Mouse (Mus musculus): ENCODE measurements around the gene Pla2g1b. TPM values are rescaled to one million over a fixed set of nuclear protein-coding genes. Genes with fewer than 3 reads are reported as not detected.

Gene Pla2g1b
- polyA plus RNA-seq, 1 experiment from 2014 or later: 0.78 TPM

GRCm38 (mm10) chr5:115473191-115473590, 7.1 kb downstream of the Pla2g1b start:
- H3K27me3 ChIP-seq (replicated peaks; ENCODE audit: control insufficient read depth, insufficient read depth, low read length): no peaks in the 10 kb centered on the region
- H3K27ac ChIP-seq (ENCODE audit: low read depth, low read length): no peak overlapping the region
- WGBS: 71% methylated on average over 10 of the region's 10 CpGs
- no peak overlapping the region for H3K9ac ChIP-seq (ENCODE audit: low read depth, low read length)
- no peak overlapping the region for H3K4me3 ChIP-seq (ENCODE audit: low read depth, low read length)
- no peak overlapping the region for H3K4me2 ChIP-seq (replicated peaks; ENCODE audit: low read depth)
- ATAC-seq: no peak
- no peaks in the 10 kb centered on the region for H3K9me3 ChIP-seq (ENCODE audit: control insufficient read depth)
- peak; percentile 45 for TF ChIP-seq CTCF (IDR thresholded peaks at IDR 0.05; ENCODE audit: low read depth)
- peaks cover 4% of the 10 kb centered on the region; the same call in 1 of the 2 replicates for H3K36me3 ChIP-seq (ENCODE audit: control insufficient read depth, insufficient read depth)
- no peaks in the 10 kb centered on the region for H3K4me1 ChIP-seq (replicated peaks; ENCODE audit: control insufficient read depth, insufficient read depth, low read length)

GRCm38 (mm10) chr5:115474174-115474828, 8.2 kb downstream of the Pla2g1b start:
- peaks cover 5% of the 10 kb centered on the region; the same call in 1 of the 2 replicates for H3K36me3 ChIP-seq (ENCODE audit: control insufficient read depth, insufficient read depth)
- no peak for TF ChIP-seq CTCF (IDR thresholded peaks at IDR 0.05; ENCODE audit: low read depth)
- no peak overlapping the region for H3K27ac ChIP-seq (ENCODE audit: low read depth, low read length)
- no peaks in the 10 kb centered on the region for H3K27me3 ChIP-seq (replicated peaks; ENCODE audit: control insufficient read depth, insufficient read depth, low read length)
- H3K9me3 ChIP-seq (ENCODE audit: control insufficient read depth): no peaks in the 10 kb centered on the region
- WGBS: 68% methylated on average over 22 of the region's 22 CpGs
- no peak overlapping the region for H3K4me3 ChIP-seq (ENCODE audit: low read depth, low read length)
- H3K9ac ChIP-seq (ENCODE audit: low read depth, low read length): no peak overlapping the region
- no peak overlapping the region for H3K4me2 ChIP-seq (replicated peaks; ENCODE audit: low read depth)
- H3K4me1 ChIP-seq (replicated peaks; ENCODE audit: control insufficient read depth, insufficient read depth, low read length): no peaks in the 10 kb centered on the region
- no peak for ATAC-seq

GRCm38 (mm10) chr5:115475337-115476106, 9.5 kb downstream of the Pla2g1b start:
- Histone ChIP-seq H3K27ac (ENCODE audit: low read depth, low read length) (no peak overlapping the region), H3K9ac (ENCODE audit: low read depth, low read length) (no peak overlapping the region), H3K9me3 (ENCODE audit: control insufficient read depth) (no peaks in the 10 kb centered on the region), H3K4me2 (replicated peaks; ENCODE audit: low read depth) (peak overlapping the region; percentile 51), H3K4me3 (ENCODE audit: low read depth, low read length) (peak overlapping the region; percentile 23), H3K27me3 (replicated peaks; ENCODE audit: control insufficient read depth, insufficient read depth, low read length) (no peaks in the 10 kb centered on the region), H3K36me3 (ENCODE audit: control insufficient read depth, insufficient read depth) (peaks cover 15% of the 10 kb centered on the region), H3K4me1 (replicated peaks; ENCODE audit: control insufficient read depth, insufficient read depth, low read length) (no peaks in the 10 kb centered on the region)
- ATAC-seq: peak; percentile 50; the same call in 1 of the 2 replicates
- no peak for TF ChIP-seq CTCF (IDR thresholded peaks at IDR 0.05; ENCODE audit: low read depth)
- 27% methylated on average over 22 of the region's 22 CpGs for WGBS

- no peaks in the 10 kb centered on the region for H3K27me3 ChIP-seq (replicated peaks; ENCODE audit: control insufficient read depth, insufficient read depth, low read length)
- 47% methylated on average over 12 of the region's 12 CpGs for WGBS
- no peak for TF ChIP-seq CTCF (IDR thresholded peaks at IDR 0.05; ENCODE audit: low read depth)
- H3K27ac ChIP-seq (ENCODE audit: low read depth, low read length): no peak overlapping the region
- ATAC-seq: no peak
- H3K4me1 ChIP-seq (replicated peaks; ENCODE audit: control insufficient read depth, insufficient read depth, low read length): no peaks in the 10 kb centered on the region
- H3K4me3 ChIP-seq (ENCODE audit: low read depth, low read length): peak overlapping the region; percentile 23
- no peak overlapping the region for H3K9ac ChIP-seq (ENCODE audit: low read depth, low read length)
- H3K9me3 ChIP-seq (ENCODE audit: control insufficient read depth): no peaks in the 10 kb centered on the region
- H3K4me2 ChIP-seq (replicated peaks; ENCODE audit: low read depth): peak overlapping the region; percentile 51
- peaks cover 15% of the 10 kb centered on the region for H3K36me3 ChIP-seq (ENCODE audit: control insufficient read depth, insufficient read depth)
Measured at GRCm38 (mm10) chr5:115476107-115476727, 10.2 kb downstream of the Pla2g1b start.

GRCm38 (mm10) chr5:115479561-115479960, 13.5 kb downstream of the Pla2g1b start:
- H3K9ac ChIP-seq (ENCODE audit: low read depth, low read length): no peak overlapping the region
- no peak for TF ChIP-seq CTCF (IDR thresholded peaks at IDR 0.05; ENCODE audit: low read depth)
- no peak for ATAC-seq
- no peaks in the 10 kb centered on the region for H3K27me3 ChIP-seq (replicated peaks; ENCODE audit: control insufficient read depth, insufficient read depth, low read length)
- no peak overlapping the region for H3K4me2 ChIP-seq (replicated peaks; ENCODE audit: low read depth)
- 68% methylated on average over 15 of the region's 15 CpGs for WGBS
- H3K4me3 ChIP-seq (ENCODE audit: low read depth, low read length): no peak overlapping the region
- no peaks in the 10 kb centered on the region for H3K4me1 ChIP-seq (replicated peaks; ENCODE audit: control insufficient read depth, insufficient read depth, low read length)
- H3K36me3 ChIP-seq (ENCODE audit: control insufficient read depth, insufficient read depth): peaks cover 15% of the 10 kb centered on the region
- no peak overlapping the region for H3K27ac ChIP-seq (ENCODE audit: low read depth, low read length)
- H3K9me3 ChIP-seq (ENCODE audit: control insufficient read depth): no peaks in the 10 kb centered on the region

- no peaks in the 10 kb centered on the region for H3K27me3 ChIP-seq (replicated peaks; ENCODE audit: control insufficient read depth, insufficient read depth, low read length)
- H3K36me3 ChIP-seq (ENCODE audit: control insufficient read depth, insufficient read depth): peaks cover 15% of the 10 kb centered on the region
- no peak overlapping the region for H3K9ac ChIP-seq (ENCODE audit: low read depth, low read length)
- ATAC-seq: no peak
- no peak overlapping the region for H3K4me3 ChIP-seq (ENCODE audit: low read depth, low read length)
- no peak overlapping the region for H3K27ac ChIP-seq (ENCODE audit: low read depth, low read length)
- no peaks in the 10 kb centered on the region for H3K4me1 ChIP-seq (replicated peaks; ENCODE audit: control insufficient read depth, insufficient read depth, low read length)
- H3K4me2 ChIP-seq (replicated peaks; ENCODE audit: low read depth): peak overlapping the region; percentile 32; the same call in 1 of the 2 replicates
- 42% methylated on average over 27 of the region's 27 CpGs for WGBS
- TF ChIP-seq CTCF (IDR thresholded peaks at IDR 0.05; ENCODE audit: low read depth): no peak
- no peaks in the 10 kb centered on the region for H3K9me3 ChIP-seq (ENCODE audit: control insufficient read depth)
Measured at GRCm38 (mm10) chr5:115480101-115480500, 14.0 kb downstream of the Pla2g1b start.

Measured in intestine, postnatal 0 days (tissue).